Comparison of ENCODE assay signal across 12 mouse cellular contexts in the genomic region with DNA sequence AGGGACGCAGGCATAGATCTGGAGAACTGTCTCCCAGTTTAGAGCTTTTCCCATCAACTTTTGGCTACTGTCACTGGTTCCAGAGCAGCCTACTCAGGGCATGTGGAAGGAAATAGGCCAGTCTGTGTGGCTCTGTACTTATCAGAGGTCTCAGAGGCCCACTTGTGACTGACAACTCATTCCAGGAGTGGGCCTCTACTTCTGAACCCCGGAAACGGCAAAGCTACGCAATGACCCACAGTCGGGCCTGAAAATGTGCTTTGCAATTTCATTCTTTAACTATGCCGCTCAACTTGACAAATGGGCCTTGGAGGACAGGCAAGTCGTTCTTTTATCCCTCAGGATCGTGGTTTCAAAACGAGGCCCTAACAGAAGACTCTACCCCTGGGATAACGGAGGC.
DNase-seq lines count a peak whose midpoint lies in the region; ATAC-seq lines count a peak whose summit lies in the region.
"Had no signal": no experiment of that assay in that cellular context is flagged by ENCODE, and none has a peak within 500 bp of the region (broad histone marks: within the 10 kb centered on the region; RNA-seq: fewer than 3 reads in every experiment).

No protein-coding gene starts in this region.

- H3K4me3 ChIP-seq in embryonic facial prominence, embryonic 13.5 days, result no peak overlapping the region
- no peak overlapping the region for H3K4me3 ChIP-seq in embryonic facial prominence, embryonic 10.5 days
- H3K4me3 ChIP-seq in heart, embryonic 13.5 days, result no peak overlapping the region
- H3K4me3 ChIP-seq in hindbrain, embryonic 12.5 days, result no peak overlapping the region
- H3K4me3 ChIP-seq in midbrain, embryonic 15.5 days, result no peak overlapping the region
- H3K4me3 ChIP-seq: intestine, embryonic 15.5 days; limb, embryonic 13.5 days had no signal

- no peak overlapping the region for H3K4me2 ChIP-seq in embryonic facial prominence, embryonic 13.5 days
- no peak overlapping the region for H3K4me2 ChIP-seq in heart, embryonic 13.5 days
- H3K4me2 ChIP-seq in hindbrain, embryonic 12.5 days (replicated peaks), result no peak overlapping the region
- H3K4me2 ChIP-seq in midbrain, embryonic 15.5 days, result no peak overlapping the region
- H3K4me2 ChIP-seq: intestine, embryonic 15.5 days; limb, embryonic 13.5 days had no signal

- WGBS in embryonic facial prominence, embryonic 13.5 days, result 86% methylated on average over 10 of the region's 10 CpGs
- WGBS in embryonic facial prominence, embryonic 10.5 days, result 93% methylated on average over 10 of the region's 10 CpGs
- WGBS in heart, embryonic 13.5 days, result 68% methylated on average over 10 of the region's 10 CpGs
- WGBS in hindbrain, embryonic 12.5 days, result 75% methylated on average over 10 of the region's 10 CpGs
- 81% methylated on average over 10 of the region's 10 CpGs for WGBS in midbrain, embryonic 15.5 days

- H3K4me1 ChIP-seq in embryonic facial prominence, embryonic 13.5 days, result peaks cover 54% of the 10 kb centered on the region
- peaks cover 64% of the 10 kb centered on the region for H3K4me1 ChIP-seq in embryonic facial prominence, embryonic 10.5 days
- H3K4me1 ChIP-seq in heart, embryonic 13.5 days, result peaks cover 74% of the 10 kb centered on the region
- peaks cover 85% of the 10 kb centered on the region for H3K4me1 ChIP-seq in hindbrain, embryonic 12.5 days
- H3K4me1 ChIP-seq in midbrain, embryonic 15.5 days, result peaks cover 65% of the 10 kb centered on the region

- H3K9ac ChIP-seq in embryonic facial prominence, embryonic 13.5 days, result peak overlapping the region; percentile 21; the same call in 1 of the 2 replicates
- peak overlapping the region; percentile 5; the same call in 1 of the 2 replicates for H3K9ac ChIP-seq in heart, embryonic 13.5 days
- no peak overlapping the region for H3K9ac ChIP-seq in hindbrain, embryonic 12.5 days
- no peak overlapping the region; the same call in 1 of the 2 replicates for H3K9ac ChIP-seq in midbrain, embryonic 15.5 days
- H3K9ac ChIP-seq: intestine, embryonic 15.5 days; limb, embryonic 13.5 days had no signal

- intact Hi-C loops in heart, postnatal 36 days (cut with DNase I), result no loop called here

- DNase-seq in embryonic facial prominence, embryonic 10.5 days (ENCODE audit: low spot score), result no peak
- no peak for DNase-seq in heart, postnatal 36 days
- DNase-seq in urinary bladder, postnatal 14 days (ENCODE audit: low spot score), result no peak
- DNase-seq in kidney, postnatal 4 days, result no peak
- DNase-seq: embryo, embryonic 11 days; thymus, postnatal 4 days had no signal

- no peak overlapping the region for H3K27ac ChIP-seq in embryonic facial prominence, embryonic 13.5 days
- no peak overlapping the region for H3K27ac ChIP-seq in embryonic facial prominence, embryonic 10.5 days (replicated peaks)
- peak overlapping the region; percentile 97; the same call in 1 of the 2 replicates for H3K27ac ChIP-seq in heart, embryonic 13.5 days (replicated peaks)
- H3K27ac ChIP-seq in hindbrain, embryonic 12.5 days, result peak overlapping the region; percentile 75
- peak overlapping the region; percentile 67; the same call in 1 of the 2 replicates for H3K27ac ChIP-seq in midbrain, embryonic 15.5 days
- H3K27ac ChIP-seq: limb, embryonic 13.5 days had no signal

- no peak for ATAC-seq in embryonic facial prominence, embryonic 13.5 days (ENCODE audit: insufficient number of reproducible peaks, insufficient read depth, low FRiP score, low TSS enrichment, low read depth)
- no peak for ATAC-seq in heart, embryonic 13.5 days (ENCODE audit: extremely low read depth, insufficient number of reproducible peaks, low FRiP score, low TSS enrichment)
- no peak for ATAC-seq in hindbrain, embryonic 12.5 days (ENCODE audit: low FRiP score)
- no peak for ATAC-seq in midbrain, embryonic 15.5 days (replicated peaks)
- ATAC-seq: intestine, embryonic 15.5 days had no signal

- no peaks in the 10 kb centered on the region for H3K27me3 ChIP-seq in embryonic facial prominence, embryonic 13.5 days
- peaks cover 10% of the 10 kb centered on the region; the same call in 1 of the 2 replicates for H3K27me3 ChIP-seq in embryonic facial prominence, embryonic 10.5 days (replicated peaks; ENCODE audit: low read depth, poor library complexity, severe bottlenecking)
- H3K27me3 ChIP-seq in heart, embryonic 13.5 days (replicated peaks), result no peaks in the 10 kb centered on the region
- no peaks in the 10 kb centered on the region for H3K27me3 ChIP-seq in hindbrain, embryonic 12.5 days
- no peaks in the 10 kb centered on the region for H3K27me3 ChIP-seq in midbrain, embryonic 15.5 days (replicated peaks)
- H3K27me3 ChIP-seq: intestine, embryonic 15.5 days; limb, embryonic 13.5 days had no signal

- H3K9me3 ChIP-seq in embryonic facial prominence, embryonic 13.5 days, result no peaks in the 10 kb centered on the region
- no peaks in the 10 kb centered on the region for H3K9me3 ChIP-seq in embryonic facial prominence, embryonic 10.5 days
- H3K9me3 ChIP-seq in heart, embryonic 13.5 days, result no peaks in the 10 kb centered on the region
- no peaks in the 10 kb centered on the region for H3K9me3 ChIP-seq in hindbrain, embryonic 12.5 days (replicated peaks)
- H3K9me3 ChIP-seq in midbrain, embryonic 15.5 days, result no peaks in the 10 kb centered on the region
- H3K9me3 ChIP-seq: intestine, embryonic 15.5 days; limb, embryonic 13.5 days had no signal

- no peaks in the 10 kb centered on the region for H3K36me3 ChIP-seq in embryonic facial prominence, embryonic 13.5 days
- peaks cover 49% of the 10 kb centered on the region for H3K36me3 ChIP-seq in embryonic facial prominence, embryonic 10.5 days (replicated peaks)
- peaks cover 3% of the 10 kb centered on the region; the same call in 1 of the 2 replicates for H3K36me3 ChIP-seq in heart, embryonic 13.5 days
- no peaks in the 10 kb centered on the region for H3K36me3 ChIP-seq in hindbrain, embryonic 12.5 days
- no peaks in the 10 kb centered on the region for H3K36me3 ChIP-seq in midbrain, embryonic 15.5 days (replicated peaks)
- H3K36me3 ChIP-seq: intestine, embryonic 15.5 days had no signal

Comparison
In these comparisons a context has a peak if more than half of its experiments do, and no peak if none do; other contexts are left out.
1. H3K27ac ChIP-seq: peak in heart, embryonic 13.5 days (single experiment), hindbrain, embryonic 12.5 days (single experiment) and midbrain, embryonic 15.5 days (single experiment); none in embryonic facial prominence, embryonic 13.5 days (single experiment) and embryonic facial prominence, embryonic 10.5 days (single experiment).
2. H3K9ac ChIP-seq: peak in embryonic facial prominence, embryonic 13.5 days (single experiment) and heart, embryonic 13.5 days (single experiment); none in hindbrain, embryonic 12.5 days (single experiment) and midbrain, embryonic 15.5 days (single experiment).